Mouse (Mus musculus): ENCODE results near the gene Sema4g. TPM values are rescaled to one million over a fixed set of nuclear protein-coding genes. Genes with fewer than 3 reads are reported as not detected.

Sema4g gene
- total RNA-seq (2014; rRNA removed) = 63.2 and 74.8 TPM in 2 replicates
- 17.5 and 18.7 TPM in 2 replicates for polyA plus RNA-seq (2015; fragmentation: Nextera tagmentation; extraction: Ambion mirVana)

DNA sequence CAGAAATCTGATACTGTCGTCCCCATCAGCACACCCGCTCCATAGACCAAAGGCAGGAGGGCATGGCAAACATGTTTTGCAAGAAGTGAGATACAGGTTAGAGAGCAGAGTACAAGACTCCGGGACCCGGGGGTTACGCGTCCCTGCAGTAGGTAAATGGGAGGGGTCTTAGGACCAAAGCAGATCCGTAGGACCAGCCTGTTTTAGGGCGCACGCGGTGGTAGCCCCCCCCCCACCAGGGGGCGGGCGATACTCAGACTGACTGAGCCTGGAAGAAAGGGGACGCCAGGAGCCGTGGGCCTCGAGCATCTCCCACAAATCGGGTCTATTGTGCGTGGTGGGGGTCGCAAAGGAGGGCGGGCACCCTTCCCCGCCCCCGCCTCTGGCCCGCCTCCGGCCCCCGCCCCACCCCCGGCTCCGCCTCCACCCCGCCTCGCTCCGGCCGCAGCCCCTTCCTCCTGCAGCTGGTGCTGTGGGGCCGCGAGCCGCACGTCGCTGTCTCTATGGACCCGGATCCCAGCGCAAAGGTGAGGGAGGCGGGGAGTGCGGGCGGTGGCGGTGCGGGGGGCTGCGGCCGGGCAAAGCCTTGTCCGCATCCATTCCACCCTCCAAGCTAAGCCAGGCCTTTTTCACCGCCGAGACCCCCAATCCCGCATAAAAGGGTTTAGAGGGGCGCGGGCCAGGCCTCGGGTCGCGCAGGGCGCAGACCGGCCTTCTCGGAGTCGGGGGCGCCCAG lies at the start of gene Sema4g:
Sema4g (plus strand) TSS at position 271 of the 736 bp plus-strand sequence.
- peak within 1 kb of the TSS; percentile 96 for H3K9ac ChIP-seq (replicated peaks; ENCODE audit: low read length, poor library complexity, severe bottlenecking)
- H3K36me3 ChIP-seq (ENCODE audit: insufficient read depth, low read length) = peaks cover 9% of the 10 kb centered on the region
- DNase-seq (ENCODE audit: low spot score) (peak; percentile 67), ATAC-seq (ENCODE audit: low FRiP score) (peak; percentile 60)
- peak; percentile 65 for TF ChIP-seq CTCF (IDR thresholded peaks at IDR 0.05)
- H3K4me2 ChIP-seq (ENCODE audit: low read depth, low read length, poor library complexity, severe bottlenecking) = peak within 1 kb of the TSS; percentile 81
- H3K4me1 ChIP-seq (ENCODE audit: insufficient read depth, low read length) = peaks cover 10% of the 10 kb centered on the region
- no peaks in the 10 kb centered on the region for H3K9me3 ChIP-seq (ENCODE audit: low read length)
- WGBS = under 1% methylated on average over 33 of the region's 58 CpGs
- peak within 1 kb of the TSS; percentile 71 for H3K4me3 ChIP-seq (ENCODE audit: low read depth, low read length)
- peak within 1 kb of the TSS; percentile 65 for H3K27ac ChIP-seq (ENCODE audit: low read depth, low read length)
- H3K27me3 ChIP-seq (ENCODE audit: insufficient read depth, low read length) = no peaks in the 10 kb centered on the region

DNA sequence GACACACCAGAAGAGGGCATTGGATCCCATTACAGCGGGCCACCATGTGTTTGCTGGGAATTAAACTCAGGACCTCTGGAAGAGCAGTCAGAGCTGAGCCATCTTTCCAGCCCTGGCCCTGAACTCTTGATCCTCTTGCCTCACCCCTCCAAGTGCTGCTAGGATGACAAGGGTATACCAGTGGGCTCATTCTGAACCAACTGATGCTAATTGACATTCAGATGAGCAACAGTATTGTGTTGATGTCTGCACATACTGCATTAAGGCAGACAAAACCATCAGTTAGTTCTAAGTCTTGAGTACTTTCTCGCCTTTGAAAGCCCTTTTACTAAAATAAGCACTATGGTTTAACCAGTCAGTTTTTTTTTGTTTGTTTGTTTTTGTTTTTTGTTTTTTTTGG lies 29.3 kb upstream of the Sema4g start:
- H3K27ac ChIP-seq (ENCODE audit: low read depth, low read length) = no peak overlapping the region
- no peak for DNase-seq (ENCODE audit: low spot score)
- no peak overlapping the region for H3K4me2 ChIP-seq (ENCODE audit: low read depth, low read length, poor library complexity, severe bottlenecking)
- no peaks in the 10 kb centered on the region for H3K27me3 ChIP-seq (ENCODE audit: insufficient read depth, low read length)
- no peaks in the 10 kb centered on the region for H3K4me1 ChIP-seq (ENCODE audit: insufficient read depth, low read length)
- TF ChIP-seq CTCF (IDR thresholded peaks at IDR 0.05) = no peak
- WGBS = 100% methylated on average over 2 of the region's 2 CpGs
- H3K36me3 ChIP-seq (ENCODE audit: insufficient read depth, low read length) = peaks cover 47% of the 10 kb centered on the region
- no peak for ATAC-seq (ENCODE audit: low FRiP score)
- no peaks in the 10 kb centered on the region for H3K9me3 ChIP-seq (ENCODE audit: low read length)
- H3K9ac ChIP-seq (replicated peaks; ENCODE audit: low read length, poor library complexity, severe bottlenecking) = no peak overlapping the region
- H3K4me3 ChIP-seq (ENCODE audit: low read depth, low read length) = no peak overlapping the region

DNA sequence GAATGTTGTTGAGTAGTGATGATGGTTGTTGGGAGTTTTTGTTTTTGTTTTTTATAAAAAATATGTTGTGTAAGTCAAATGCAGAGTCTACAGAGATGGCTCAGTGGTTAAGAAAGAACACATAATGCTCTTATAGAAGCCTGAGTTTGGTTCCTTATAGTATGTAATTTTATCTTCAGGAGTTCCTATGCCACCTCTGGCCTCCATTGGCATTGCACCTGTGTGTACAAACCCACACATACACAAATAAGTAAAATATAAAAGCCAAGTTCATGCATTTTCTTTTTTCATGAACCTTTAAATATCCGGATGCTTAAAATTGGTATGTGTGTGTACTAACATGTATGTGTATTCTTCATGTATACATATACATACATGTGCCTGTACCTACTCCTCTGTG lies 22.9 kb upstream of the Sema4g start:
- peak; percentile 22; the same call in 1 of the 2 replicates for TF ChIP-seq CTCF (IDR thresholded peaks at IDR 0.05)
- no peaks in the 10 kb centered on the region for H3K4me1 ChIP-seq (ENCODE audit: insufficient read depth, low read length)
- H3K4me2 ChIP-seq (ENCODE audit: low read depth, low read length, poor library complexity, severe bottlenecking) = no peak overlapping the region
- DNase-seq (ENCODE audit: low spot score) (no peak), ATAC-seq (ENCODE audit: low FRiP score) (no peak)
- H3K36me3 ChIP-seq (ENCODE audit: insufficient read depth, low read length) = peaks cover 45% of the 10 kb centered on the region
- no peak overlapping the region for H3K27ac ChIP-seq (ENCODE audit: low read depth, low read length)
- 100% methylated on average over 1 of the region's 1 CpGs for WGBS
- no peak overlapping the region for H3K4me3 ChIP-seq (ENCODE audit: low read depth, low read length)
- no peaks in the 10 kb centered on the region for H3K27me3 ChIP-seq (ENCODE audit: insufficient read depth, low read length)
- H3K9ac ChIP-seq (replicated peaks; ENCODE audit: low read length, poor library complexity, severe bottlenecking) = no peak overlapping the region
- no peaks in the 10 kb centered on the region for H3K9me3 ChIP-seq (ENCODE audit: low read length)

DNA sequence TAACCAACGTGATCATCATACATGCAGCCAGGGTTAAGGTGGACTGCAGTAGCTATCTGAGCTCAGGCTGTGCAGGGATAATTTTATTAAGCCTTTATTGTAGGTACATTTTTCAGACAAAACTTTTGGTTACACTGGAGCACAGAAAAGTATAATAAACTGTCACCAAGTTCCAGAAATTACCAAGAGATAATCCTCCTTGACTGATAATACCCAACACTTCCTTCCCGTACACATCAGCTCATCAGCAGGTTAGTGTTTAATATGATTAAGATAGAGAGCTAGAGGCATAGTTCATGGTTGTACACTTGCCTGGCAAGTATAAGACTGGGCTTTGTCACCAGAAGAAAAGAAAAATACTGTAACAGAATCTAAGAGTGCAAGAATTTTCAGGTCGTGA lies 20.6 kb upstream of the Sema4g start:
- Histone ChIP-seq H3K4me2 (ENCODE audit: low read depth, low read length, poor library complexity, severe bottlenecking) (no peak overlapping the region), H3K27ac (ENCODE audit: low read depth, low read length) (no peak overlapping the region), H3K36me3 (ENCODE audit: insufficient read depth, low read length) (peaks cover 47% of the 10 kb centered on the region), H3K4me1 (ENCODE audit: insufficient read depth, low read length) (no peaks in the 10 kb centered on the region), H3K4me3 (ENCODE audit: low read depth, low read length) (no peak overlapping the region), H3K9ac (replicated peaks; ENCODE audit: low read length, poor library complexity, severe bottlenecking) (no peak overlapping the region), H3K9me3 (ENCODE audit: low read length) (no peaks in the 10 kb centered on the region), H3K27me3 (ENCODE audit: insufficient read depth, low read length) (no peaks in the 10 kb centered on the region)
- TF ChIP-seq CTCF (IDR thresholded peaks at IDR 0.05) = no peak
- no peak for ATAC-seq (ENCODE audit: low FRiP score)
- no peak for DNase-seq (ENCODE audit: low spot score)
- 93% methylated on average over 3 of the region's 3 CpGs for WGBS

DNA sequence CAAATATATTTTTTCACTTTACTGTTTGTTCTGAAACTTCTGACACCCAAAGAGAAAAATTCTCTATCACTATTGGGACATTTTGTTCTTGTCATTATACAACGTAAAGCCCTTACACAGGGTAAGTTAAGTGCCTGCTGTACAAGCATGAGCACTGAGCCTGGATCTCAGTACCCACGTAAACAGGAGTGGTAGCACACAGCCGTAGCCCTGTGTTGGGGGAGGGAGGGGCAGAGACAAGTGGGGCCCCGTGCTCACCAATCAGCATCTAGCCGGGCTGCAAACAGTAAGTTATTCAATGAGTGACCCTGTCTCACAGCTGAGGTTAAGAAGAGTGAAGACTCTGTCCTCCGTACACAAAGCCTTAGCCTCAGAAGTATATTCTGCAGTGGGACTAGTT lies 12.3 kb upstream of the Sema4g start:
- 87% methylated on average over 6 of the region's 6 CpGs for WGBS
- Histone ChIP-seq H3K27ac (ENCODE audit: low read depth, low read length) (no peak overlapping the region), H3K4me2 (ENCODE audit: low read depth, low read length, poor library complexity, severe bottlenecking) (no peak overlapping the region), H3K36me3 (ENCODE audit: insufficient read depth, low read length) (peaks cover 78% of the 10 kb centered on the region), H3K27me3 (ENCODE audit: insufficient read depth, low read length) (no peaks in the 10 kb centered on the region), H3K9me3 (ENCODE audit: low read length) (no peaks in the 10 kb centered on the region), H3K9ac (replicated peaks; ENCODE audit: low read length, poor library complexity, severe bottlenecking) (no peak overlapping the region), H3K4me1 (ENCODE audit: insufficient read depth, low read length) (no peaks in the 10 kb centered on the region), H3K4me3 (ENCODE audit: low read depth, low read length) (no peak overlapping the region)
- DNase-seq (ENCODE audit: low spot score) (no peak), ATAC-seq (ENCODE audit: low FRiP score) (no peak)
- no peak for TF ChIP-seq CTCF (IDR thresholded peaks at IDR 0.05)

DNA sequence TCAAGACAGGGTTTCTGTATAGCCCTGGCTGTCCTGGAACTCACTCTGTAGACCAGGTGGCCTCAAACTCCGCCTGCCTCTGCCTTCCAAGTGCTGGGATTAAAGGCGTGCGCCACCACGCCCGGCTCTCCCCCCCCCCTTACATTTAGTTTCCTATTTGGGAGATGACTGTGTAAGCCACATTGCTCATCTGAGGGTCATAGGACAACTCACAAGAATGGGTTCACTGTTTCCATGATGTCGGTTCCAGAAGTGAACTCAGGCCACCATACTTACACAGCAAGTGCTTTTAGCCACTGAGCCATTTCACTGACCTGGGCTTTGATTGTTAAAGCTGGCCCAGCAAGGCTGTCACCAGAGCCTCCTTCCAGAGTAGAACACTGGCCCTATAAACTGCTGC lies 11.8 kb upstream of the Sema4g start:
- Histone ChIP-seq H3K9ac (replicated peaks; ENCODE audit: low read length, poor library complexity, severe bottlenecking) (no peak overlapping the region), H3K27ac (ENCODE audit: low read depth, low read length) (no peak overlapping the region), H3K4me2 (ENCODE audit: low read depth, low read length, poor library complexity, severe bottlenecking) (no peak overlapping the region), H3K27me3 (ENCODE audit: insufficient read depth, low read length) (no peaks in the 10 kb centered on the region), H3K9me3 (ENCODE audit: low read length) (no peaks in the 10 kb centered on the region), H3K36me3 (ENCODE audit: insufficient read depth, low read length) (peaks cover 78% of the 10 kb centered on the region), H3K4me1 (ENCODE audit: insufficient read depth, low read length) (no peaks in the 10 kb centered on the region), H3K4me3 (ENCODE audit: low read depth, low read length) (no peak overlapping the region)
- ATAC-seq (ENCODE audit: low FRiP score) = no peak
- DNase-seq (ENCODE audit: low spot score) = no peak
- no peak for TF ChIP-seq CTCF (IDR thresholded peaks at IDR 0.05)
- 99% methylated on average over 6 of the region's 6 CpGs for WGBS
